Mouse (Mus musculus): ENCODE measurements around the gene Castor2.

- TF ChIP-seq EP300 (IDR thresholded peaks at IDR 0.05; ENCODE audit: low read depth in 1 of 2, low read length in 2 of 2) (no peak), CTCF (IDR thresholded peaks at IDR 0.05 in 2 of 3, conservative IDR thresholded peaks at IDR 0.05 in 1 of 3; ENCODE audit: control insufficient read depth in 1 of 3, insufficient read depth in 1 of 3, low read depth in 2 of 3, low read length in 3 of 3, poor library complexity in 1 of 3, severe bottlenecking in 1 of 3) (no peak), CHD2 (IDR thresholded peaks at IDR 0.05; ENCODE audit: low read length) (no peak), NELFE (IDR thresholded peaks at IDR 0.05; ENCODE audit: low read depth, low read length) (no peak), POLR2A (IDR thresholded peaks at IDR 0.05; ENCODE audit: control insufficient read depth in 1 of 2, insufficient read depth in 1 of 2, low read depth in 1 of 2, low read length in 2 of 2, poor library complexity in 1 of 2) (no peak), ETS1 (IDR thresholded peaks at IDR 0.05; ENCODE audit: low read depth, low read length) (no peak)
Measured at GRCm38 (mm10) chr5:134155916-134156466, 56.5 kb downstream of the Castor2 start.
